Mouse (Mus musculus) forebrain, embryonic 10.5 days (tissue): ENCODE measurements around the gene Lyst. TPM values are rescaled to one million over a fixed set of nuclear protein-coding genes. Genes with fewer than 3 reads are reported as not detected.

ENCODE experiments used
- DNase-seq: peaks from one replicate; pipeline ENCODE4 v3.0.0-alpha.2; 2017; ENCODE audit warnings: low spot score; ENCODE audit errors: extremely low spot score
- H3K27ac ChIP-seq: fragments of 300-500 bp; sonication (generic); 2 replicates; pipeline ENCODE4 v1.5.1; 2016; ENCODE audit warnings: mild to moderate bottlenecking
- H3K27me3 ChIP-seq: fragments of 300-500 bp; sonication (generic); 2 replicates; pipeline ENCODE4 v1.6.1; 2016; ENCODE audit warnings: mild to moderate bottlenecking; ENCODE audit not compliant: poor library complexity, severe bottlenecking
- H3K36me3 ChIP-seq: fragments of 300-500 bp; sonication (generic); replicated peaks from 2 replicates; pipeline ENCODE4 v1.6.1; 2016; ENCODE audit warnings: mild to moderate bottlenecking, moderate library complexity
- H3K4me1 ChIP-seq: fragments of 300-500 bp; sonication (generic); 2 replicates; pipeline ENCODE4 v1.6.1; 2016
- H3K4me3 ChIP-seq: fragments of 300-500 bp; sonication (generic); 2 replicates; pipeline ENCODE4 v1.5.1; 2016; ENCODE audit warnings: mild to moderate bottlenecking, moderate library complexity
- H3K9me3 ChIP-seq: fragments of 300-500 bp; sonication (generic); 2 replicates; pipeline ENCODE4 v1.6.1; 2016; ENCODE audit warnings: mild to moderate bottlenecking, moderate library complexity
- WGBS: fragments of 180-500 bp; shearing (Covaris S2); methylation state at CpG from one replicate; pipeline ENCODE4 v1.1.7; 2016; 5-methylcytosine and 5-hydroxymethylcytosine counted together
- polyA plus RNA-seq: library from polyadenylated mRNA; unstranded; fragments of >200 nt; fragmentation: Nextera tagmentation; extraction: Ambion mirVana; gene quantifications from 2 replicates; pipeline ENCODE4 v1.2.1, GENCODE M21; 2016

Lyst gene
- polyA plus RNA-seq, 1 experiment from 2014 or later: 2.7 TPM

GRCm38 (mm10) chr13:13808337-13809132 lies 218.3 kb downstream of the Lyst start:
- Histone ChIP-seq H3K27me3 (no peaks in the 10 kb centered on the region), H3K4me3 (no peak overlapping the region), H3K27ac (no peak overlapping the region), H3K36me3 (no peaks in the 10 kb centered on the region), H3K9me3 (no peaks in the 10 kb centered on the region), H3K4me1 (peaks cover 7% of the 10 kb centered on the region)
- WGBS: 46% methylated on average over 11 of the region's 11 CpGs
- DNase-seq: no peak

GRCm38 (mm10) chr13:13810885-13811284 lies 220.7 kb downstream of the Lyst start:
- WGBS: 86% methylated on average over 7 of the region's 7 CpGs
- Histone ChIP-seq H3K4me3 (no peak overlapping the region), H3K4me1 (peaks cover 7% of the 10 kb centered on the region), H3K27me3 (no peaks in the 10 kb centered on the region), H3K27ac (no peak overlapping the region), H3K36me3 (no peaks in the 10 kb centered on the region), H3K9me3 (no peaks in the 10 kb centered on the region)
- DNase-seq: no peak

GRCm38 (mm10) chr13:13818696-13819095 lies 228.5 kb downstream of the Lyst start:
- Histone ChIP-seq H3K36me3 (no peaks in the 10 kb centered on the region), H3K4me3 (no peak overlapping the region), H3K27ac (no peak overlapping the region), H3K27me3 (no peaks in the 10 kb centered on the region), H3K4me1 (no peaks in the 10 kb centered on the region), H3K9me3 (no peaks in the 10 kb centered on the region)
- WGBS: 95% methylated on average over 3 of the region's 3 CpGs
- DNase-seq: no peak

GRCm38 (mm10) chr13:13820234-13821123 lies 230.3 kb downstream of the Lyst start:
- Histone ChIP-seq H3K4me1 (no peaks in the 10 kb centered on the region), H3K9me3 (no peaks in the 10 kb centered on the region), H3K27ac (no peak overlapping the region), H3K4me3 (no peak overlapping the region), H3K36me3 (no peaks in the 10 kb centered on the region), H3K27me3 (no peaks in the 10 kb centered on the region)
- 77% methylated on average over 7 of the region's 7 CpGs for WGBS
- DNase-seq: no peak

GRCm38 (mm10) chr13:13824946-13825345 lies 234.7 kb downstream of the Lyst start:
- no peaks in the 10 kb centered on the region for H3K4me1 ChIP-seq

GRCm38 (mm10) chr13:13826533-13826932 lies 236.3 kb downstream of the Lyst start:
- H3K36me3 ChIP-seq: no peaks in the 10 kb centered on the region
- WGBS: 86% methylated on average over 6 of the region's 6 CpGs
- H3K4me1 ChIP-seq: no peaks in the 10 kb centered on the region
- no peaks in the 10 kb centered on the region for H3K27me3 ChIP-seq
- no peak overlapping the region for H3K4me3 ChIP-seq
- H3K9me3 ChIP-seq: no peaks in the 10 kb centered on the region
- no peak overlapping the region for H3K27ac ChIP-seq
- DNase-seq: no peak

More at GRCm38 (mm10) chr13:13824946-13825345, 234.7 kb downstream of the Lyst start:
- WGBS: 90% methylated on average over 7 of the region's 7 CpGs
- no peak overlapping the region for H3K27ac ChIP-seq
- H3K36me3 ChIP-seq: no peaks in the 10 kb centered on the region
- no peak for DNase-seq
- H3K4me3 ChIP-seq: no peak overlapping the region
- no peaks in the 10 kb centered on the region for H3K9me3 ChIP-seq
- no peaks in the 10 kb centered on the region for H3K27me3 ChIP-seq

GRCm38 (mm10) chr13:13828125-13828524 lies 237.9 kb downstream of the Lyst start:
- Histone ChIP-seq H3K27me3 (no peaks in the 10 kb centered on the region), H3K4me3 (no peak overlapping the region), H3K9me3 (no peaks in the 10 kb centered on the region), H3K36me3 (no peaks in the 10 kb centered on the region), H3K4me1 (no peaks in the 10 kb centered on the region), H3K27ac (no peak overlapping the region)
- WGBS: 47% methylated on average over 1 of the region's 1 CpGs
- DNase-seq: no peak

Other genes with a start within 250 kb of the Lyst start
- gene Gpr137b, start 196.4 kb upstream of the Lyst start, polyA plus RNA-seq: 22.7 and 23.3 TPM in 2 replicates
- gene Nid1, start 152.8 kb upstream of the Lyst start, polyA plus RNA-seq: 45.6 and 51.2 TPM in 2 replicates
- gene Gng4, start 193.7 kb downstream of the Lyst start, polyA plus RNA-seq: 0.14 and 0.54 TPM in 2 replicates